Mouse (Mus musculus) brown adipose tissue, adult 24 weeks (tissue): ENCODE results near the gene Slc39a5. TPM values are rescaled to one million over a fixed set of nuclear protein-coding genes. Genes with fewer than 3 reads are reported as not detected.

Source experiments
- polyA plus RNA-seq: library from polyadenylated mRNA; stranded (reverse); fragments of >200 nt; gene quantifications from 2 replicates; pipeline ENCODE4 v1.2.4, GENCODE M21; 2012; ENCODE audit not compliant: missing spikeins, insufficient read depth, insufficient read length

Slc39a5 gene
- polyA plus RNA-seq, 1 experiment: not detected

Other genes with a start within 250 kb of the Slc39a5 start
- gene Rbms2, start 220.9 kb downstream of the Slc39a5 start, polyA plus RNA-seq: 93.3 and 95.4 TPM in 2 replicates
- 0.87 TPM in 1 of 2 replicates, not detected in the other for gene Gls2, start 206.8 kb downstream of the Slc39a5 start, polyA plus RNA-seq
- 7.8 and 10.0 TPM in 2 replicates for gene Spryd4, start 189.4 kb downstream of the Slc39a5 start, polyA plus RNA-seq
- gene Mip, start 175.4 kb downstream of the Slc39a5 start, polyA plus RNA-seq: not detected in 2 replicates
- 3.6 and 5.3 TPM in 2 replicates for gene Timeless, start 169.2 kb downstream of the Slc39a5 start, polyA plus RNA-seq
- gene Apon, start 147.1 kb downstream of the Slc39a5 start, polyA plus RNA-seq: not detected in 2 replicates
- not detected in 2 replicates for gene Apof, start 132.6 kb downstream of the Slc39a5 start, polyA plus RNA-seq
- 5.4 and 5.5 TPM in 2 replicates for gene Stat2, start 130.7 kb downstream of the Slc39a5 start, polyA plus RNA-seq
- gene Il23a, start 102.5 kb downstream of the Slc39a5 start, polyA plus RNA-seq: not detected in 2 replicates
- 5.9 and 8.9 TPM in 2 replicates for gene Pan2, start 97.9 kb downstream of the Slc39a5 start, polyA plus RNA-seq
- gene Cnpy2, start 78.8 kb downstream of the Slc39a5 start, polyA plus RNA-seq: 115 and 131 TPM in 2 replicates
- 1,610 and 1,861 TPM in 2 replicates for gene Cs, start 63.5 kb downstream of the Slc39a5 start, polyA plus RNA-seq
- gene Coq10a, start 32.2 kb downstream of the Slc39a5 start, polyA plus RNA-seq: 122 and 173 TPM in 2 replicates
- gene Ankrd52, start 24.1 kb downstream of the Slc39a5 start, polyA plus RNA-seq: 16.9 and 22.4 TPM in 2 replicates
- 67.1 and 87.6 TPM in 2 replicates for gene Nabp2, start 10.3 kb upstream of the Slc39a5 start, polyA plus RNA-seq
- 15.1 and 17.1 TPM in 2 replicates for gene Rnf41, start 10.4 kb upstream of the Slc39a5 start, polyA plus RNA-seq
- 63.7 and 94.7 TPM in 2 replicates for gene Smarcc2, start 58.0 kb upstream of the Slc39a5 start, polyA plus RNA-seq
- gene Myl6, start 92.9 kb upstream of the Slc39a5 start, polyA plus RNA-seq: 1,414 and 1,508 TPM in 2 replicates
- 13.5 and 24.5 TPM in 2 replicates for gene Myl6b, start 97.5 kb upstream of the Slc39a5 start, polyA plus RNA-seq
- gene Esyt1, start 124.6 kb upstream of the Slc39a5 start, polyA plus RNA-seq: 31.6 and 35.5 TPM in 2 replicates
- gene Zc3h10, start 146.5 kb upstream of the Slc39a5 start, polyA plus RNA-seq: 4.7 TPM in 2 replicates
- 1,628 and 2,018 TPM in 2 replicates for gene Rpl41, start 148.1 kb upstream of the Slc39a5 start, polyA plus RNA-seq
- 36.0 and 56.8 TPM in 2 replicates for gene Pa2g4, start 164.8 kb upstream of the Slc39a5 start, polyA plus RNA-seq
- gene Erbb3, start 188.4 kb upstream of the Slc39a5 start, polyA plus RNA-seq: 1.3 and 2.0 TPM in 2 replicates
- gene Rps26, start 225.5 kb upstream of the Slc39a5 start, polyA plus RNA-seq: 292 and 473 TPM in 2 replicates
- gene Ikzf4, start 244.8 kb upstream of the Slc39a5 start, polyA plus RNA-seq: 0.32 and 0.58 TPM in 2 replicates